Mouse (Mus musculus) adrenal gland, postnatal 14 days (tissue): ENCODE results near the gene Ube2o. TPM values are rescaled to one million over a fixed set of nuclear protein-coding genes. Genes with fewer than 3 reads are reported as not detected.

Source experiments
- DNase-seq: peaks from one replicate; pipeline ENCODE4 v3.0.0; 2021; ENCODE audit warnings: mixed read lengths
- total RNA-seq: library from RNA; stranded (reverse); gene quantifications from 2 replicates; pipeline ENCODE4 v1.2.3, GENCODE M21; 2021

Ube2o gene
- total RNA-seq, 1 experiment from 2014 or later, result 32.0 TPM

DNA sequence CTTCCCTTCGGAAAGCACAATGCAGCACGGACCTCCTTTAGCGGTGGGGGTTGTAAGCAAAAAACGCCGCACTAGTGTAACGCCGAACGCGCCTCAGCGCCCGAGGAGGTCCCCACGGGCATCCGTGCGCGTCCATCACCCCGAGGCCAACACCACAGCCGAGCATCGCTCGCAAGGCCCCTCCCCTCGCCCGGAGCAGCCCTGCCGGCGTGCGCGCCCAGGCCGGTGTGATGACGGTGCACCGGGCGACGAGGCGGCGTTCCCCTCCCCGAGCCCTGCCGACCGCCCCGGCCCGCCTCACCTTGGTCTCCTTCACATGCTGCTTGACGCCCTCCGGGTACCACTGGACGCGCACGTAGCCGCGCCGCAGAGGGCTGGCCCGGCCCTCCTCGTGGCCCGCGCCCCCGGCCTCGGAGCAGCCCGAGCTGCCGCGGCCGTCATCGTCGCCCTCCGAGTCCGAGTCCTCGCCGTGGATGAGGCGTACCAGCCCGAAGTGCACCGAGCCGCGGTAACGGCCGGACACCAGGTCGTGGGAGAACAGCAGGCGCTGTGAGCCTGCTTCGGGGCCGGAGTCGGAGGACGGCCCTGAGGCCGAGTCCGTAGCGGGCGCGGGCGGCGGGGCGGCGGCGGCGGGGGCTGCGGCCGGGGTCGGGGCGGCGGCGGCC lies 404 bp downstream of the Ube2o start:
- DNase-seq, result peak; percentile 78

DNA sequence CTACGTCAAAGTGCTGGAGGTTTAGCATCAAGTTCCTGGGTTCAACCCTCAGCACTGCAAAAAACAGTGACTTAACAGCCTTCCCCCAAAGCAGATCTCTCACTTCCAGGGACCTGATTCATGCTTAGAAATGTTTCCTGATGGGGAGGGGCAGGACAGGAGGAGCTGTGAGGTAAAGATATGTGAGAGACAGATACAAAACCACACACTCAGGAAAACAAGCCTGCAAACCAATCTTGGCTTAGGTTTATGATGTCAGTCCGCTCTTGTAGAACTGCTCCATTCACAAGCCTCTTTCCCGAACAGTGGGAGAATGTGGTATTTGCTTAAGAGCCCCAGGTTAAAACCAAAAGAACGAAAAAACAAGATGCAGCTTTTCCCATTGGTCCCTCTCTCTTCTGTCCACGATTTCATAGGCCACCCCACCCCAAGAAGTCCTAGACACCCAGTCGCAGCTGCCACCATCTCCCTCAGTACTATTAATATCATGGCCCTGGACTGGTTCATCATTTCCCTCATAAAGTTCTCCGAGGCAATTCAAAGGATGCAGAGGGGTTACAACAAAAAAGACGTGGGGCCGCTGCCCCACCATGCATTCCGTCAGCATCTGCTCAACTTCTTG lies 1.1 kb downstream of the Ube2o start:
- no peak for DNase-seq

DNA sequence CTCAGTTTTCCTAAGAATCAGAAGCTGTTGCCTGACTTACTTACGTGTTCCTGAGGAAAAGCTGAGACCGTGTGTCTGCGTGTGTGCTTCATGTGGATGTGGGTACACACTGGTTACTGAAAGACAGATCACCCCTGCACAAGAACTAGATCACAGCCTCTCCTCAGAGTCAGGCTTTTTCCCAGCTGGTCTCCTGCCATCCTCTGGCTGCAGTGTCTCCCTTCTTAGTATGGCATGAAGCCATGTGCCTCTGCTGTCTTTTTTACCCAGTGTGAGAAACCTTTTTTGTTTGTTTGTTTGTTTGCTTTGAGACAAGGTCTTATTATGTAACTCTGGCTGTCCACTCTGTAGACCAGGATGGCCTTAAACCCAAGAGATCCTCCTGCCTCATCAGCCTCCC lies 2.0 kb downstream of the Ube2o start:
- DNase-seq, result no peak

DNA sequence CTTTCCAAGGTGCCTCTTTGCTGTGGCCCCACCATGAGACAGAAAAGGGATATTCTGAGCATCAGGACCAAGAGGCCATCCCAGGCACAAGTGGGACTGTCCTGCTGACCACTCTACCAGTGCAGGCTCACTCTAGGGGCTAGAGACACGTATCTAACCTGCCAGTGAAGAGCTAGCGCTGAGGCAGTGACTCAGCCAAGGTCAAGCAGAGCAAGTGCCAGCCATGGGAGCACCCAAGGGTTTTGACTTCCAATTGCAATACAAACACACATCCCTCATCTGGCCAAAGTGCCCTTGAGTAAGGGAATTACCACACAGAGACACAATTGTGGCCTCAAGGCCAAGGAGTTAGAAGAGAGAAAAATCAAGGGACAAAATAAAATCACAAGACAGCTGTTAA lies 5.9 kb downstream of the Ube2o start:
- DNase-seq, result peak; percentile 76

DNA sequence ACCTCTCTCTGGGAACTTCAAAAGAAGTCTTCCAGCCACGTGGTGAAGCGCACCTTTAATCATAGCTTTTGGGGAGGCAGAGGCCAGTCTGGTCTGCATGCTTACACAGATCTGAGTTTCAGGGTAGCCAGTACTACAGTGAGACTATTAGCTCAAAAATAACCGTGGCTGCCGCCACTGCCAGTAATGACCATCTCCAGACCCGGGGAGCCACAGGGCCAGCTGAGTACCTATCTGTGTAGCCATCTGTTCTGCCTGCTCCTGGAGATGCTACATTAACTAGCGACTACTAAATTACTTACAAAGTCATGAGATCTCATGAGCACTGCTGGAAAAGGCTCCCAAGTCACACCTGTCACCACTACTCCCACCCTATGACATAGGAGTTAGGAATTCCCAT lies 6.3 kb downstream of the Ube2o start:
- no peak for DNase-seq

DNA sequence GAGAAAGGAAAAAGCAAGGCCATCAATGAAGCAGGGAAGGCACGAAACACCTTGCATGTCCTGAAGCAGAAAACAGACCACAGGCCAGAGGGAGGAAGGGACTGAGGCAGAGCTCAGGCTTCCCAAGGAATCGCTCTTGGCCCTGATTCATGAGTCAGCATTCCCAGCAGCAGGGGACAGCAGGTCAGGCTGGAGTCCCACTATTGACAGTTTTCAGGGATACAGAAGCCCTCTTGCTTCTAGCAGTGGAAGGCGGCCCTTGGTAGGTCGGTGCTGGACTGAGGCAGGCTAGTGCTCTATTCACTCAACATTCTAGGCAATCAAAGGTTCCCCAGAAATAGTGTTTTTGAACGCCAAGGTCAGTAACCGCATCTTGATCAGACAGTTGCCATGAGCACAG lies 6.8 kb downstream of the Ube2o start:
- no peak for DNase-seq

DNA sequence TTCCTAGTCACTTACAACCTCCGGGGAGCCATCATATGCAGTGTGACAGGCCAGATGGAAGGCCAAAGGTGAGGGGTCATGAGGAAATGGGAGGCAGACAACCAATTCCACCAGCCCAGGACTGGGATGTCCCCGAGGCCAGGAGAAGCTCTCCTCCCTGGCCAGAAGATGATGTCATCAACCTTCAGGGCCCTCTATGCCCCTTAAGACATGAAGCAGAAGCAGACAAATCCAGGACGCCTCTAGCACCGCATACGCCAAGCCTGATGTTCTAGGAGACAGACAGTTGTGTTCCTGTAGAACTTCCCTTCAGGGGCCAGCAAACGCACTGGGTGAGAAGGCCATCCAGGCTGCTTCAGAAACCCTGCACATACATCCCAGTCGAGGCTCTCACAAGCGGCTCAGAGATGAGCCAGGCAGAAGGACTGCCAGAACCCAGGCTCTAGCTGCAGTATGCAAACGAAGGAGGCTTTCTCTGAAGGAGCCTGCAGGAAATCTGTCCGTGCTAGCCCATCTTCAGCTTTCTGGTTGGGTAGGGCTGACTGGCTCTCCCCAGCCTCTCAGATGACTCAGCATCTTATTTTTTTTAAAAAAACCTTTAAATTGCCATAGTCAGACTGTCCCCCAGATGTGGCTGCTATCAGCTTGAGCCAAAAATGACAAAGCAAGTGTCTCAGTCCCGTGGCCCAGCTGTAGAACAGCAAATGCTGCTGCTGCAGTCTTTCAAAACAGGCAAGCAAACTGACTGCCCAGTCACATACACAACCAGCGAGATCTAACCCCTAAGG lies 8.3 kb downstream of the Ube2o start:
- peak; percentile 40 for DNase-seq

DNA sequence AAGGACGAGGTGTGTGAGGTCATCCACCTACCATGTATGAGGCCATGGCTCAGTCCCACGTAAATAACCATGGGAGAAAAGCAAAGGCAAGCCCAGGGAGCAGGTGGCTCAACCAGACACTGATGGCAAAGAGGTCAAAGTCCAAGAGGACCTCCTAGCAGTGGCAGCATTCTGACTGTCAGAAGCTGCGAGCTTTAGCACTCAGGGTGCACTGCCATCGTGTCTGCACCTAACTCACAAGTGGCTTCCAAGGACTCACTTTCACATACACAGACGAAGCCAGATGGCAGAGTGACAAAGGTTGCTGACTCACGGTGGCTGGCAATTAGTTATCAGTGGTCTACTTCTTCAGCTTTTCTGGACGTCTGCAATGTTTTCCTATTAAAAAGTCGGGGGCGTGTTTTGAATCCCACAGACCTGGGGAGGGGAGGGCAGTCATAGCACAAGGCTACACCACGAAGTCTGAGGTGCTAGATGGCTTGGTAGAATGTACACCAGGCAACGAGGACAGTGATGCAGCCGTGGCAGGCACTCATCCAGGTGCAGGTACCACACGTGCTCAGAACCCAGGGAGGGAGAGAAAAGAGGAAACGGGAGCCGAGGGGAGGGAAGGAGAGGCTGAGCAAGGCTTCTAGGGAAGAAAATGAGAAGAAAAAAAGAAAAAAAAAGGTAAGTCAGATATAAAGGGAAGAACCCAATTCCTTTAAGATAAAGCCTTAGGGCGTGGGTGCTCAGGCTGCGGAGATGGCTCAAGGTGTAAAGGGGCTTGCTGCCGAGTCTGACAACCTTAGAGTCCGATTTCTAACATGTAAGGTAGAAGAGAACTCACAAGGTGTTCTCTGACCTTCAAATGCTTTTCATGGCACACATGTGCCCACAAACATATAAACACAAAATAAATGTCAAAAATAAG lies 9.2 kb downstream of the Ube2o start:
- DNase-seq, result peak; percentile 85

DNA sequence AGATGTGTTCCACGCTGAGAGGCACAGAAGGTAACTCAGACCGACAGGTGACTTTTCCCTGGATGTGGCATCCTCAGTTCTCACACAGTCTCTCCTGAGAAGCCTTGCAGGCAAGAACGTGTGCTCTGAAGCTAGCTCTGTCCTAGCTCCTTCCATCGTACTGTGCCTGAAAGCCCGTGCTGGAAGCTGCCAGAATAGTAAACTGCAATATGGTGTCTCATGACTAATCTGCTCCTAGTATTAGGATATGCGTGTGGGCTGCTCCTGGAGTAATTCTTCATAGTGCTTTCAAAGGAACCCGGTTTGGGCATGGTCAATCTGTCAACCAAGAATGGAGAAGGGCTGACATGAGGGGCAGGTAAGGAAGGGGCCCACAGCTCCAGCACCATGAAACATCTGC lies 10.4 kb downstream of the Ube2o start:
- no peak for DNase-seq

DNA sequence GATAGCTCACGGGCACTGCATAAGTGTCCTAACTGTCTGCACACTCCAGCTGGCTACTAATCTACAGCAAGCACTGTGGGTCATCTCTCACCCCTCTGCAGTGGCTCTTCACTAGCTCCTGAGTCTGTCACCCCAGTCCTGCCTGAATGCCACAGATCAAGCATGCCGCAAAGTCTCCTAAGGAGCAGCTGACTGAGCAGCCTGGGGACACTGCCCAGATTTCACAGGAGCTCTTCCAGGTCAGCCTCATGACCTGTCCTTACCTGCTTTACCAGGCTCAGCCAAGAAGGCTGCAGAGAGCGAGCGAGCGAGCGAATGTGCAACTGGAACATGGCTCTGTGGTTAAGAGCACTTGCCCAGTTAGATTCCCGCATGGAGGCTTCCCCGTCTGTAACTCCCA lies 13.7 kb downstream of the Ube2o start:
- DNase-seq, result no peak

DNA sequence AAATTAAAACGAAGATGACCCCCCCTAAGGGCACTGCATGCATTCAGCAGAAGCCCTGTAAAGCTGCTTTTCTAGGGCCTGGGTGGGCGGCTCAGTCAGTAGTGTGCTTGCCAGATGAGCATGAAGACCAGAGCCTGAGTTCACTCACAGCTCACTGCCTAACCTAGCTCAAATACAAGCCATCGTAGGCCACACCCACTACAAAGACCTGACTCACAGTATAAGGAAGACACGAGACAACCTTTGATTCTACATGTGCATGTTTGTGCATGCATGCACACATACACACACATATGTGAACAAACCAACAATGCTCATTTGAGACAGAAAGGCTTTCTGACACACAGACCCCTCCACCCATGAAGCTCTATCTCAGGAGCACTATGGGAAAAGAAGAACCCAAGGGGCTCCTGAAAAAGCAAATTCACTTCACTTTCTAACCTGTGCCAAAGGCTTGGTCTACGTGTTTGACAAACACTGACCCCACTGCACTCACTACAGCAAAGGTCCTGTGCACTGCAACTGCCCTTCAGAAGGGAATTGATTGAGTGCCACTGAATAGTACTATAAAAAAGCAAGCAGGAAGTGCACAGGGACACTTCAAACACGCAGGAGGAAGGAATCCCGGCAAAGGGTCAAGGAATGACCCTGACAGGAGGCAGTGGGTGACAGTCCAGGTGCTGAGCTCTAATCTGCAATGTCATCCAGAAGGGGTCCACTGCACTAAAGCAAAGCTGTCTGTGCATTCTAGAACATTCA lies 15.8 kb downstream of the Ube2o start:
- DNase-seq, result no peak

DNA sequence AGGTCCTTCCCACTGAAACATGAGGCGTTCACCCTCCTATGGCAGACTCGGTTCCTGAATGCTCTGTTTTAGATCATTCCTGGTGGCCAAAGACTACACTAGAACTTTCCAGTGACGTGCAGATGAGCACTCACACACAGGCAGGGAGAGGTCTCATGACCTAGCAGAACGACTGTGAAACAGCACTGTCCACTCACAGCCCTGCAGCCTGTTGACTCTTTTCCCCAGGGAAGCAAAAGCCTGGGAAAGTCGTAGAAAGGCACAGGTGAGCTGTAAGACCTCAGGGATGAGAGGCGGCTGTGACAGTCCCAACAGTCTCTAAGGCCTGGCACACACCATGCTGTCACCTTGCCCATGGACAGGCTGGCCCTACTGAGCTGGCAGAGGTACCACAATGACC lies 24.9 kb downstream of the Ube2o start:
- no peak for DNase-seq

DNA sequence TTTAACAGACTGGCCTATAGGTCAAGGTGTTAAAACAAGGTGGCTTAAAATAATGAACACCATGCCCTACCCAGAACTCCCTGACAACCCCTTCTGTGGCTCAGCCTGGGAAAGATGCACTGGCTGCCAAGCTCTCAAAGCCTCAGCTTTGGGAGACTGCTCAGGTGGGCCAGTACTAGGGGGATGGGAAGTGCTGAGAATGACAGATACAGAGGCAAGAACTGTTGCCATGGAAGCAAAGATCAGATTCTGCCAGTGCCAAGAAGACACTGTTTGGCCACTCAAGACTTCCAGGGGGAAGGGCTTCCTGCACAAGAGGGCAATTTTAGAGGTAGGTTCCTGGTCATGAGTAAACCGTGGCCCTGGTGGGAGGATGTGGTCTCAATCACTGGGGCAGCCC lies 25.7 kb downstream of the Ube2o start:
- no peak for DNase-seq

DNA sequence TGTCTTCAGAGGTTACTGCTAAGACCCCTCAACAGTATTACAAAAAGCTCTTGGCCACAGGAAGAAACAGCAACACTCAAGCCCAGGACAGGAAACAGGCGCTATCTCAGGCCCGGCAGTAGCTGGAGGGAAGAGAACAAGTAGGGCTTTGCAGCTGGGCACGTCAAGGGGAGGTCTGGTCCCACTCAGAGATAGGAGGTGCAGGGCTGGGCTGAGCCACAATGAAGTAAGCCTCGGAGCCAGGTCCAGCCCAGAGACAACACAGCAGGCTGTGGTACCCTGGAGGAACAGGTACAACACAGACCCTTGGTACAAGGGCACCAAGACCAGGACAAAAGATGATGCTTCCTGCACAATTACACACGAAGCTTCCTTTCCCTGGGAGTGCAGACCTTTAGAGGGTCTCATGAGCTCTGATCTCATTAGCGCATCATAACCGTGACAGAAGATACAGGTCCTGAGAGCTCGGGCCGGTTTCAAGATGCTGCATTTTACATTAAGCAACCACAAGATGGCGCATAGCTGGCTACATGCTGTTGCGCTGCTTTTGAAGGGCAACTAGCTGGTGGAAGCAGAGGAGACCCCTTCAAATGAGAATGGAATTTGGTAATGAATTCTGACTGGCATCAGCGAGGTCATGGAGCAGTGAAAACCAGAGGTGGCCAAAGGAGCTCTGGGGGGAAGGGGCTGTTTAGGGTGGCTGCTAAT lies 26.9 kb downstream of the Ube2o start:
- peak; percentile 60 for DNase-seq

DNA sequence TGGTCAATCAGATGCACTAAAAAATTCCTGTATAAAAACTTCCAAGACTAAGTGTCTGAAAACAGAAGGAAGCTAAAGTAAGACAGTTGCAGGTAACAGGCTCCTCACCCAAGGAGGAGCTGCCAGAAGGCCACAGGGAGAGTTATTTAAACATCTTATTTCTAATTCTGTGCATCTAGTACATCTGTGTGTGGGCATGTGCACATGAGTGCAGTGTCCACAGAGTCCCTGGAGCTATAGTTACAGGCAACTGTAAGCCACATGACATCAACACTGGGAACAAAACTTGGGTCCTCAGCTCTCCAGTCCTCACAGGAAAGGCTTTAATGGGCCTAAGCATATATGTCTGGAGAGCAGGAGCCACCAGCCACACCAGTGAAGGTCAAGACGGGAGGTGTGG lies 29.1 kb downstream of the Ube2o start:
- DNase-seq, result no peak

DNA sequence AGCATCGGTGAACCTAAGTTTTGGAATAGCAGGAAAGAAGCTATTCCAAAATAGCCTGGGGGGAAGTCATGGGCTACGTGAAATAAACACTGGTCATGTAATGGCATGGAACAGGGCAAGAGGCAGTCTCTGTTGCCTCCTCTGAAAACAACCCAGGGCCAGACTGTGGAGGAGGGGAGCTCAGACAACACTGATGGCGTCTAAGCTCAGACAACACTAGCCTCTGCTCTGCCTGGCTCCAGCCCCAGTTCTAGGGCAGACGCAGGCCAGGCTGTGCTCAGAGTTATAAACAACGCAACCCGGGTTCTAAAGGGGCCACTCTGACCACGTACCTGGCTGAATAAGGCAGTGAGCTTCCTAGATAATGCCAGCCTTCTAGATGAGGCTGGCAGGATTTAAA lies 30.5 kb downstream of the Ube2o start:
- peak; percentile 46 for DNase-seq

DNA sequence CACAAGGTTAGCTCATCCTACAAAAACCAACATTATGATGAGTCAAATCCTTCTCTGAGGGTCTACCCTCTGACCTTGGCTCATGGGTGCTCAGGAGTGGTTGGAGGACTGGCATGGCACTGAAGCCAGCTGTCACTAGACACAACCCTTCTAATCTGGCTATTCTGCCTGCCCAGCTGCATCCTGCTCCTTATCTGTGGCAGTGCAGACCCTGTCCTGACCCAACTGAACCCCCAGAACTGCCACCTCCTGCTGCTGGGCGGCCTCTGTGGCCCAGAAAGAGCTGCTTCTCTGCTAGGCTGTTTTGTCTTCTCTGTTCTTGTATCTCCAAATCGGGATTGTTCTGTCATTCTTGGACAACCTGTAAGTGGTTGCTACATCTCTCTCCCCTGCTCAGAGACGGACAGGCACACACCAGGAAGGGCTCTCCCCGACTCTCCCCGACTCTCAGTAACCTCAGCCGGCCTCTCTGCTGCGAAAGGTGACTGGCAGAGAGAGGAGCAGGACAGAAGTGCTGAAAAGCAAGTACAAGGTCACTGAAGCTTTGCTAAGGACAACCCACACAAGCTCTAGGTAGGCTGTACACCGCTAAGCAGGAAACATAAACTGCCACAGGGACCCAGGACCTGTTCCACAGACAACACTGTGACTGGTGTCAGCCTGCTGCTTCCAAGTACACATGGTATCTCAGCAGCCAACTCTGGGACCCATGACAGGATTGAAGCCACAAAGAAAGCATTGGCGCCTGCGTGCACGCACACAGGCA lies 31.8 kb downstream of the Ube2o start:
- no peak for DNase-seq

DNA sequence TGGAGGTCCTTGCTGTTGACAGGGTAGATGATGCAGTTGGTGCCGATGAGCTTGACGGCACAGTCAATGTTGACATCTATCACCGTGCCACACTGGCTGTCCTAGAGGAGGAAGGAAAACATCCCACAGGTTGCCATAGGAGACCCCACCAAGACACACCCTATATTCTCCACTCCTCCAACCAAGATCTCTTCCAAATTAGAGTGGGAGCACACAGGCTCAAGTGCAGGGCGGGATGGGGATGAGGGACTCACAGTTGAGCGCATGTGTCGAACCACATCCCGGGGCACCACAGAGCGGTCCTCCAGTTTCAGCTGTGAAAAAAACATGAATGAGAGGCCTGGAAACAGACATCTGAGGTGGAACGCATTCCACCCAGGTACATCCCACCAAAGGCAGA lies 32.5 kb downstream of the Ube2o start:
- no peak for DNase-seq

DNA sequence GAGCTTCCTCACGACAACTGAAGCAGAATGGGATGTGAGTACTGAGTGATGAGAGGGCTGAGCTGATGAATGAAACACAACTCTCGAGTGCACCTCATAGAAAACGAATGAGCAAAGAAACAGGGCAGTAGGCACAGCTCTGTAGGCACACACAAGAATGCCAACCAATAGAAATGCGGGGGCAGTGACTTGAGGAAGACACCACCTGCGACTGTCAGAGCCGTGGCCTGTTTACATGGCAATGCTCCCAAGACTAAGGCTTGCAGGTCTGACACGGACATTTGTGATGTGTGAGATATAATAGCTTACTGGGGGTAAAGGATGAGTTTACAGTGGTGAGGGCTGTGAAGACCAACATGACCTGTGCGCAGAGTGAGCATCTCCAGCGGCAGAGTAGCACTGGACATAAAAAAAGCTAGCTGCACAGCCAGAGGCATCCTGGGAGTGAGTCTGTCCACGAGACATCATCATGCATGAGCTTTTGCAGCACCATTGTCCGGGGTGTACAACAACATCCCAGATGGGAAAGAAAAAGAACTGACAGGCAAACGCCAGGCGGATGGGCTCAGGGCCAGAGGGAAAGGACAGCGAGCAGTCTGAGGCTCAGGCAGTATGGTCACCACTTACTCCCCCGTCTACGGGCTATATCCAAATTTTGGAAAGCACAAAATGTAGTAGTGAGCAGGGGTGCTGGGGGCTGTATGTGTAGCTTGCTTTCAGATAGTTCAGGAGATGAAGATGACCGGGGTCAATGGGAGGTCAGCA lies 33.8 kb downstream of the Ube2o start:
- DNase-seq, result no peak

DNA sequence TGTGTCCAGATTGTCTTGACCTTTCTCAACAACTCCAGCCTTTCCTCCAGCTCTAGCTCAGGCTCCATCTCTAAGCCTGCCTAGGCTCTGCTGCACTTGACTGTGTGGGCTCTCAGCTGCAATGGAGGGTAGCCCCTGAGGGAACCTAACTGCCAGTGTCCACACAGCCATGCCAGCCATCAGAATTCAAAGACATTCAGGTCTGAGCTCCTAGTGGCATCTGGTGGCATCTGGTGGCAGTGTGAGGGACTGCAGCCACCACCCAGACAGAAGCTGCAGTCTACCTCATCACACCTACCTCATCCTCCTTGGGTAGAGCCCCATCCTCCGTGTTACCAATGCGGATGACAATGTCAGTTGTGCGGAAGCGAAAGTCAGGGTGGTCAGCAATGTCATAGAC lies 38.1 kb downstream of the Ube2o start:
- DNase-seq, result peak; percentile 58
